Mouse (Mus musculus): ENCODE results near the gene Dmac2. TPM values are rescaled to one million over a fixed set of nuclear protein-coding genes. Genes with fewer than 3 reads are reported as not detected.

Dmac2 gene
- 63.2 and 101 TPM in 2 replicates for polyA plus RNA-seq (2012; ENCODE audit: low replicate concordance)

GRCm38 (mm10) chr7:25618865-25619721 lies at the start of gene Dmac2:
TSS of gene Dmac2 (plus strand) at chr7:25619414.

GRCm38 (mm10) chr7:25615706-25616011 lies 3.6 kb upstream of the Dmac2 start, which contains the start of gene Erich4:
TSS of gene Erich4 (minus strand) at chr7:25615892.

GRCm38 (mm10) chr7:25626509-25627430 lies 7.6 kb downstream of the Dmac2 start, which contains the start of gene B3gnt8:
TSS of gene B3gnt8 (plus strand) at chr7:25626654.

DNA sequence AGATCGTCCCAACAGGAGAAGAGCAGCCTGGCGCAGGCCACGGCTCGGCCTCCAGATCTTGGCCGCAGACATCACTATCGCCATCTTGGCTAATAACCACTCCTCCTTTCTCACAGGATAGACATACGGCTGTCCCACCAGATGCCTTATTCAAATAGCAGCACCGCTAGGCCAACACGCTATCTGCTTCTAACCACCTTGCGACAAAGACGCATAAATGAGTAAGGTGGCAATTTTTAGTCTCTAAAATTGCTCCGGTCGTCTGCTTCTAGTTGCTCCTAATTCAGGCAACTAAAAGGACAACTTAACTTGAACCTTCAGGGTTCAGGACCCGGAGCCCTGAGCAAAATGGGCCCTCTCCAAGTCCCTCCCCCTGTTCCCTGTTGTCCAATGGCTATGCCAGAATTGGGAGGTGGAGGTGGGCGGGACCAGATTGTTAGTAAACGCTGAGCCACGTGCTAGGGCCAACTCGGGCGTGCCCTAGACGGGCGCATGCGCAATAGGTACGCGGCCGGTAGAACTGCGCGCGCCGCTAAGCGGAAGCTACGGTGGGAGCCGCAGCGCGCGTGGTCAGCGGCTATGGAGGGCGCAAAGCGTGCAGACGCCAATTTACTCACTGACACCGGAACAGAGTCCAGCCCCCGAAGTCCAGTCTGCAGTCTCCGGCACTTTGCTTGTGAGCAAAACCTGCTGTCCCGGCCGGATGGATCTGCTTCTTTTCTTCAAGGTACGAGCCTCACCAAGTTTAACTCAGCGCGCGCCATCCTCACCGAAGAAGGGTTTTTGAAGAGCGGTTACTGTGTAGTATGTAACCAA lies 39.7 kb downstream of the Dmac2 start, which contains the start of the genes Bckdha and Exosc5:
TSS of gene Bckdha (minus strand) at position 325 of the 816 bp plus-strand sequence.
TSS of gene Exosc5 (plus strand) at position 508 of the 816 bp plus-strand sequence.

DNA sequence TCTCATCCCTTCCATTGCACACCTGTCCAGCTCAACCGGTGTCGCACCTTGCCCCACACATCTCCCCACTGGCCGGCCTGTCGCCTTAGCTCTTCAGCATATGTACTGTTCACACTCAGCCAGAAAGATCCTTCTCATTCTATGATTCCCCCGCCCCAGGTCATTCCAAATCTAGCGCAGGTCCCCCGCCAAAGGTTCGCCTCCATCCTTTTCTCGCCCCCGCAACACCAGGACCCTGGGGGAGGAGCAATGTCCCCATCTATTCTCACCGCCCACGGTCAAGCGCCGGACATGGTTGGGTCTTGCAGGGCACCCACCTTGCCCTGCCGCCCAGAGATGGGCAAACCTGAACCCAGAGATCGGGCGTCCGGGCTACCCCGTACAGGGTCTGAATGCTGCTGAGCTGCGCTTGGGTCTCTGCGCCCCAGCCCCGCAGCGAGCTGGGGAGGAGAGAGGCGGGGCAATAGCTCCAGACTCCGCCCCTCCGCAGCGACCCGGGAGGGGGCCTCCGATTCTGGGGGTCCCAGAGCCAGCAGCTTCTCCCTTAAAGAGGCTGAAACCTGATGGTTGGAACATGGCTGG lies 55.6 kb downstream of the Dmac2 start, which contains the start of gene Tmem91:
TSS of gene Tmem91 (minus strand) at position 448 of the 582 bp plus-strand sequence.

Other genes starting within 250 kb of the Dmac2 start
- not detected in 2 replicates for gene Cnfn, start 249.7 kb upstream of the Dmac2 start, polyA plus RNA-seq (2012; ENCODE audit: low replicate concordance)
- 34.3 and 37.0 TPM in 2 replicates for gene Lipe, start 220.7 kb upstream of the Dmac2 start, polyA plus RNA-seq (2012; ENCODE audit: low replicate concordance)
- not detected in 2 replicates for gene Cxcl17, start 206.5 kb upstream of the Dmac2 start, polyA plus RNA-seq (2012; ENCODE audit: low replicate concordance)
- gene Ceacam1, start 141.8 kb upstream of the Dmac2 start, polyA plus RNA-seq (2012; ENCODE audit: low replicate concordance): 8.1 and 11.4 TPM in 2 replicates
- 0.55 and 0.71 TPM in 2 replicates for gene Ceacam2, start 79.6 kb upstream of the Dmac2 start, polyA plus RNA-seq (2012; ENCODE audit: low replicate concordance)
- gene Erich4, start 3.5 kb upstream of the Dmac2 start, polyA plus RNA-seq (2012; ENCODE audit: low replicate concordance): not detected in 2 replicates
- 83.1 and 95.9 TPM in 2 replicates for gene B3gnt8, start 7.2 kb downstream of the Dmac2 start, polyA plus RNA-seq (2012; ENCODE audit: low replicate concordance)
- gene Bckdha, start 39.6 kb downstream of the Dmac2 start, polyA plus RNA-seq (2012; ENCODE audit: low replicate concordance): 61.9 and 69.5 TPM in 2 replicates
- gene Exosc5, start 39.8 kb downstream of the Dmac2 start, polyA plus RNA-seq (2012; ENCODE audit: low replicate concordance): 150 and 216 TPM in 2 replicates
- gene Tmem91, start 55.8 kb downstream of the Dmac2 start, polyA plus RNA-seq (2012; ENCODE audit: low replicate concordance): 1.2 and 2.2 TPM in 2 replicates
- gene B9d2, start 61.4 kb downstream of the Dmac2 start, polyA plus RNA-seq (2012; ENCODE audit: low replicate concordance): 50.4 and 63.3 TPM in 2 replicates
- 805 and 1,492 TPM in 2 replicates for gene Tgfb1, start 67.6 kb downstream of the Dmac2 start, polyA plus RNA-seq (2012; ENCODE audit: low replicate concordance)
- 93.0 and 167 TPM in 2 replicates for gene Ccdc97, start 99.7 kb downstream of the Dmac2 start, polyA plus RNA-seq (2012; ENCODE audit: low replicate concordance)
- 236 and 253 TPM in 2 replicates for gene Hnrnpul1, start 135.3 kb downstream of the Dmac2 start, polyA plus RNA-seq (2012; ENCODE audit: low replicate concordance)
- gene Axl, start 169.3 kb downstream of the Dmac2 start, polyA plus RNA-seq (2012; ENCODE audit: low replicate concordance): 155 and 333 TPM in 2 replicates
- 2.1 and 2.3 TPM in 2 replicates for gene Cyp2s1, start 197.5 kb downstream of the Dmac2 start, polyA plus RNA-seq (2012; ENCODE audit: low replicate concordance)